Mouse (Mus musculus): Measurements from ENCODE around the gene Urad. TPM values are rescaled to one million over a fixed set of nuclear protein-coding genes. Genes with fewer than 3 reads are reported as not detected.

Gene Urad
- polyA plus RNA-seq, 1 experiment, result not detected

- TF ChIP-seq CTCF (IDR thresholded peaks at IDR 0.05; ENCODE audit: extremely low read depth, insufficient read depth, insufficient read length, insufficient replicate concordance) (no peak), POLR2A (IDR thresholded peaks at IDR 0.05; ENCODE audit: low read depth, low read length) (no peak)
- Histone ChIP-seq H3K27me3 (ENCODE audit: control insufficient read depth, insufficient read depth, low read length) (peaks cover 31% of the 10 kb centered on the region), H3K36me3 (ENCODE audit: control insufficient read depth, insufficient read depth, low read length) (no peaks in the 10 kb centered on the region), H3K27ac (ENCODE audit: insufficient read depth, low read length) (no peak within 1 kb of the TSS), H3K4me1 (ENCODE audit: control insufficient read depth, insufficient read depth, insufficient read length) (no peaks in the 10 kb centered on the region), H3K4me3 (ENCODE audit: extremely low read depth, insufficient read depth, insufficient read length) (no peak within 1 kb of the TSS)
- 8% methylated on average over 44 of the region's 44 CpGs for WGBS
- no peak for DNase-seq (ENCODE audit: low read depth in 1 of 2, low spot score in 2 of 2)
These were observed 52.1 kb downstream of the Urad start, which contains the start of gene Pdx1 for GRCm38 (mm10) chr5:147269926-147270672. Pdx1 (plus strand) TSS chr5:147269959.

- Histone ChIP-seq H3K36me3 (ENCODE audit: control insufficient read depth, insufficient read depth, low read length) (no peaks in the 10 kb centered on the region), H3K4me3 (ENCODE audit: extremely low read depth, insufficient read depth, insufficient read length) (no peak overlapping the region), H3K4me1 (ENCODE audit: control insufficient read depth, insufficient read depth, insufficient read length) (no peaks in the 10 kb centered on the region), H3K27ac (ENCODE audit: insufficient read depth, low read length) (no peak overlapping the region), H3K27me3 (ENCODE audit: control insufficient read depth, insufficient read depth, low read length) (peaks cover 27% of the 10 kb centered on the region)
- 8% methylated on average over 6 of the region's 6 CpGs for WGBS
- no peak for DNase-seq (ENCODE audit: low read depth in 1 of 2, low spot score in 2 of 2)
- TF ChIP-seq POLR2A (IDR thresholded peaks at IDR 0.05; ENCODE audit: low read depth, low read length) (no peak), CTCF (IDR thresholded peaks at IDR 0.05; ENCODE audit: extremely low read depth, insufficient read depth, insufficient read length, insufficient replicate concordance) (no peak)
These were observed 52.9 kb downstream of the Urad start for GRCm38 (mm10) chr5:147269371-147269770.

GRCm38 (mm10) chr5:147268728-147269127 lies 53.5 kb downstream of the Urad start:
- 7% methylated on average over 8 of the region's 8 CpGs for WGBS
- Histone ChIP-seq H3K4me1 (ENCODE audit: control insufficient read depth, insufficient read depth, insufficient read length) (no peaks in the 10 kb centered on the region), H3K4me3 (ENCODE audit: extremely low read depth, insufficient read depth, insufficient read length) (no peak overlapping the region), H3K27me3 (ENCODE audit: control insufficient read depth, insufficient read depth, low read length) (peaks cover 22% of the 10 kb centered on the region), H3K36me3 (ENCODE audit: control insufficient read depth, insufficient read depth, low read length) (no peaks in the 10 kb centered on the region), H3K27ac (ENCODE audit: insufficient read depth, low read length) (no peak overlapping the region)
- no peak for DNase-seq (ENCODE audit: low read depth in 1 of 2, low spot score in 2 of 2)
- TF ChIP-seq CTCF (IDR thresholded peaks at IDR 0.05; ENCODE audit: extremely low read depth, insufficient read depth, insufficient read length, insufficient replicate concordance) (no peak), POLR2A (IDR thresholded peaks at IDR 0.05; ENCODE audit: low read depth, low read length) (no peak)

- no peak overlapping the region for H3K27ac ChIP-seq (ENCODE audit: insufficient read depth, low read length)
- H3K4me3 ChIP-seq (ENCODE audit: extremely low read depth, insufficient read depth, insufficient read length), result no peak overlapping the region
- H3K36me3 ChIP-seq (ENCODE audit: control insufficient read depth, insufficient read depth, low read length), result no peaks in the 10 kb centered on the region
- H3K4me1 ChIP-seq (ENCODE audit: control insufficient read depth, insufficient read depth, insufficient read length), result no peaks in the 10 kb centered on the region
- peaks cover 18% of the 10 kb centered on the region for H3K27me3 ChIP-seq (ENCODE audit: control insufficient read depth, insufficient read depth, low read length)
- 26% methylated on average over 6 of the region's 6 CpGs for WGBS
- TF ChIP-seq CTCF (IDR thresholded peaks at IDR 0.05; ENCODE audit: extremely low read depth, insufficient read depth, insufficient read length, insufficient replicate concordance), result no peak
- no peak for TF ChIP-seq POLR2A (IDR thresholded peaks at IDR 0.05; ENCODE audit: low read depth, low read length)
- DNase-seq (ENCODE audit: low read depth in 1 of 2, low spot score in 2 of 2), result no peak
These were observed 54.8 kb downstream of the Urad start for GRCm38 (mm10) chr5:147267434-147267833.

Other genes starting within 250 kb of the Urad start
- 21.3 and 35.7 TPM in 2 replicates for gene Lnx2, start 245.9 kb downstream of the Urad start, polyA plus RNA-seq (2012; rRNA removed)
- 24.2 and 30.5 TPM in 2 replicates for gene Polr1d, start 245.4 kb downstream of the Urad start, polyA plus RNA-seq (2012; rRNA removed)
- gene Gsx1, start 133.7 kb downstream of the Urad start, polyA plus RNA-seq (2012; rRNA removed), result not detected in 2 replicates
- gene Pdx1, start 52.5 kb downstream of the Urad start, polyA plus RNA-seq (2012; rRNA removed), result 0.09 TPM in 1 of 2 replicates, not detected in the other
- not detected in 2 replicates for gene Cdx2, start 15.2 kb downstream of the Urad start, polyA plus RNA-seq (2012; rRNA removed)
- gene Flt3, start 78.0 kb upstream of the Urad start, polyA plus RNA-seq (2012; rRNA removed), result 6.5 and 7.1 TPM in 2 replicates
- 31.7 and 37.7 TPM in 2 replicates for gene Pan3, start 107.7 kb upstream of the Urad start, polyA plus RNA-seq (2012; rRNA removed)

Data from spleen, adult 2 months (tissue).